Mouse (Mus musculus) liver, embryonic 14.5 days (tissue): ENCODE measurements at regions not wholly inside any gene's neighbourhood (a gene's known extent, or its start where the extent isn't known, plus 50 kb on each side); places are given as distances from the start of the nearest gene placed in this dataset.
"Not testable (repeated sequence)": the region's sequence is repeated elsewhere in the genome, so short reads cannot be mapped to it uniquely, and the experiment has no call there.

Experiments
- ATAC-seq: fragments of 200-750 bp; cut with Nextera tagmentation; 2 replicates; pipeline ENCODE4 v1.8.0; 2017; ENCODE audit warnings: moderate number of reproducible peaks, mild to moderate bottlenecking, moderate library complexity; ENCODE audit not compliant: insufficient read depth
- DNase-seq, 3 experiments: peaks; one replicate each; pipeline ENCODE4 v3.0.0-alpha.2; 2012 to 2013; ENCODE audit warnings: low read depth in 3 of 3, low spot score in 3 of 3
- H3K27ac ChIP-seq: fragments of 300-500 bp; sonication (generic); 2 replicates; pipeline ENCODE4 v1.5.1; 2014; ENCODE audit warnings: moderate library complexity, mild to moderate bottlenecking, control low read depth, inconsistent platforms
- H3K27me3 ChIP-seq: fragments of 300-500 bp; sonication (generic); 2 replicates; pipeline ENCODE4 v1.6.1; 2014; ENCODE audit warnings: mild to moderate bottlenecking, low read length, moderate library complexity; ENCODE audit not compliant: control insufficient read depth, insufficient read depth
- H3K36me3 ChIP-seq: fragments of 300-500 bp; sonication (generic); replicated peaks from 2 replicates; pipeline ENCODE4 v1.6.1; 2014; ENCODE audit warnings: low read depth; ENCODE audit not compliant: control insufficient read depth, insufficient read depth
- H3K4me1 ChIP-seq, 2 experiments: fragments of 200-500 bp in 1 of 2; fragments of 300-500 bp in 1 of 2; sonication (generic) in 1 of 2; replicated peaks; 2 replicates each; pipeline ENCODE4 v1.6.1; 2012 to 2014; ENCODE audit warnings: antibody characterized with exemption in 1 of 2, inconsistent platforms in 1 of 2, low read length in 1 of 2; ENCODE audit not compliant: control insufficient read depth in 2 of 2, insufficient read depth in 2 of 2
- H3K4me2 ChIP-seq: fragments of 300-500 bp; sonication (generic); 2 replicates; pipeline ENCODE4 v1.6.1; 2014; ENCODE audit warnings: low read depth, mild to moderate bottlenecking, control low read depth, moderate library complexity
- H3K4me3 ChIP-seq, 2 experiments: fragments of 200-500 bp in 1 of 2; fragments of 300-500 bp in 1 of 2; sonication (generic) in 1 of 2; 2 replicates each; pipeline ENCODE4 v1.5.1; 2012 to 2014; ENCODE audit warnings: low read depth in 2 of 2, low read length in 2 of 2, mild to moderate bottlenecking in 2 of 2, control low read depth in 1 of 2, inconsistent platforms in 1 of 2, moderate library complexity in 1 of 2; ENCODE audit not compliant: insufficient read depth in 1 of 2
- H3K9ac ChIP-seq: fragments of 300-500 bp; sonication (generic); replicated peaks from 2 replicates; pipeline ENCODE4 v1.6.1; 2014; ENCODE audit warnings: mild to moderate bottlenecking, control low read depth, moderate library complexity
- H3K9me3 ChIP-seq: fragments of 300-500 bp; sonication (generic); 2 replicates; pipeline ENCODE4 v1.6.1; 2016; ENCODE audit warnings: low read length, mixed read lengths; ENCODE audit not compliant: control insufficient read depth
- CTCF ChIP-seq: IDR thresholded peaks from 2 replicates; pipeline ENCODE4 v1.5.1; 2016; ENCODE audit warnings: antibody characterized with exemption, low read depth, control low read depth
- EP300 ChIP-seq: IDR thresholded peaks from 2 replicates; pipeline ENCODE4 v1.6.1; 2016; ENCODE audit warnings: antibody characterized with exemption, low read depth
- WGBS: fragments of 180-500 bp; shearing (Covaris S2); extraction: QIAGEN DNeasy Blood & Tissue Kit; methylation state at CpG from one replicate; pipeline ENCODE4 v1.1.7; 2014; ENCODE audit not compliant: insufficient replicate concordance; 5-methylcytosine and 5-hydroxymethylcytosine counted together

DNA sequence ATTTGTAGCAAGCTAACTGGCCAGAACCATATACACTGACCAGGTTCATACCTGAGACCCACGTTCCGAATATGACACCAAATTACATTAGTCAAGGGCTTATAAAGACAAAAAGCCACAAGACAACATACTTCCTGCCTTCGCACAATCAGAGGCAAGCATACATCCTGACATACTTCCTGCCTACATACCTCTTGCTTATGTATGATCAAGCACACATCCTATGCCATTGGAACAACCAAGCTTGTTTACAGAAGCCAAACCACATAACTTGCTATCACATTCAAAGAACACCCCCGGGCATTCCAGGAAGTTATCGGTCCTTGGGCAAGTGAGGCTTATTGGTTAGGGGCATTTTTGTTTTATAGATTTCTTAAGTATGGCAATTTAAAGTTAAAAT is 62.9 kb upstream of the AU015836 start:
- TF ChIP-seq EP300 (no peak), CTCF (no peak)
- no peak for DNase-seq
- peak; percentile 58; the same call in 1 of the 2 replicates for ATAC-seq

DNA sequence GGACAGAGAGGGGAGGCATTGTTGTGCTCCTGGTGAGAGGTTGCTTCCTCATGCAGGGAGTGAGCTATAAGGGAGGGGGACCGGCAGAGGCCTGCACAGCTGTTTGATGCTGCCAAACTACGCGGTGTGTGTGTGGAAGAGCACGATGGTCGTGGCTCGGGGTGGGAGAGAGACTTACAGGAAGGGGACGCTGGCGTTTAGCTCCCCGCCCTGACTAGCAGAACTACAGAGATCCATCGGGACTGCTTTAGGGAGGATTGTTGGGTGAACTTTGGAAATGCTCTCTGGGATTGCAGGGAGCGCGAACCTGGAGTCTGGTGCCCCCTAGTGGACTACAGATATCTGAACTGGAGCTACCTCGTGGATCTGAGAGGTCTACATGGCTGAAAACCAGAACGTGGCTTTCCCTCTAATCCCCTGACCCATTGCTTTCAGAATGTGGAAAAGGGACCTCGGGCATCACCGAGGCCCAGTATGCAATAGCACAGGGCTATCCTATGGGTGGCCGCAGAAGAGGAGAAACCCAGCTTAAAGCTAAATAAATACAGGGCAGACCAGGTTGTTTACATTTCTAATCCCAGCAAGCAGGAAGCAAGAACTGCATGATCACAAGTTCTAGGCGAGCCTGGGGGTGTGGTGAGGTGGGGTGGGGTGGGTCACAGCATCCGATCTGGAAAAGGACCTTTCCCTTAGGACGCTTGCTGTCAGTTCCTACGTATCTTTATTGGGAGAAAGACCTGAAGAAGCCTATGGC is 57.2 kb upstream of the AU015836 start:
- Histone ChIP-seq H3K27ac (no peak overlapping the region), H3K4me1 (no peaks in the 10 kb centered on the region), H3K9ac (no peak overlapping the region), H3K36me3 (no peaks in the 10 kb centered on the region), H3K27me3 (no peaks in the 10 kb centered on the region; the same call in 1 of the 2 replicates), H3K9me3 (no peaks in the 10 kb centered on the region), H3K4me3 (peak overlapping the region in 1 of 2 experiments; percentile 35; a peak in 2 of 4 replicates), H3K4me2 (peak overlapping the region; percentile 48)
- DNase-seq (peak in 1 of 3 experiments; percentile 33), ATAC-seq (peak; percentile 63)
- TF ChIP-seq CTCF (peak; percentile 85), EP300 (no peak)
- WGBS, result 18% methylated on average over 21 of the region's 21 CpGs

More for the DNA sequence above, 62.9 kb upstream of the AU015836 start:
- Histone ChIP-seq H3K27ac (no peak overlapping the region), H3K4me2 (no peak overlapping the region), H3K27me3 (no peaks in the 10 kb centered on the region), H3K4me3 (no peak overlapping the region), H3K36me3 (no peaks in the 10 kb centered on the region), H3K4me1 (peaks cover 4 to 10% of the 10 kb centered on the region in 2 experiments; a peak in 3 of 4 replicates), H3K9me3 (no peaks in the 10 kb centered on the region), H3K9ac (no peak overlapping the region)
- WGBS, result 29% methylated on average over 5 of the region's 5 CpGs

DNA sequence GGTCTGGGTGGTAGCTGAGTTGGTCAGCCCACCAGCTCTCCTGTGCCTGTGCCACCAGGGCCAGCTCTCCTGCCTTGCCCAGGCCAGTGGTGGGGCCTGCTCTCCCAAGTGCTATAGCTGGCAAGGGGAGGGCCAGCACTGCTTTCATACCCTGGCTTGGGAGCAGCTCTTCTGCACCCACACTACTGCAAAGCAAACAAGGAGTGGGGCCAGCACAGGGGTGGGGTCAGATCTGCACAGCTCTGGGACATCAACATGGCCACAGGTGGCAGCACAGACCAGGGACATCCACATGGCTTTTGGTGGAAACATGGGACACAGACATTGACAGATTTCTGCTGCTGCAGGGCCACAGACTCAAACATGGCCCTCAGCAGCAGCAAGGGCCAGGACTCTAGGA is 52.9 kb upstream of the AU015836 start:
- DNase-seq (no peak), ATAC-seq (no peak)
- H3K4me2 ChIP-seq, result no peak overlapping the region
- no peaks in the 10 kb centered on the region; the same call in 1 of the 2 replicates for H3K27me3 ChIP-seq
- no peaks in the 10 kb centered on the region for H3K36me3 ChIP-seq
- no peaks in the 10 kb centered on the region for H3K4me1 ChIP-seq
- no peaks in the 10 kb centered on the region for H3K9me3 ChIP-seq
- no peak overlapping the region for H3K27ac ChIP-seq
- no peak overlapping the region for H3K4me3 ChIP-seq
- no peak overlapping the region for H3K9ac ChIP-seq
- no peak for TF ChIP-seq EP300
- TF ChIP-seq CTCF, result peak; percentile 44; the same call in 1 of the 2 replicates

DNA sequence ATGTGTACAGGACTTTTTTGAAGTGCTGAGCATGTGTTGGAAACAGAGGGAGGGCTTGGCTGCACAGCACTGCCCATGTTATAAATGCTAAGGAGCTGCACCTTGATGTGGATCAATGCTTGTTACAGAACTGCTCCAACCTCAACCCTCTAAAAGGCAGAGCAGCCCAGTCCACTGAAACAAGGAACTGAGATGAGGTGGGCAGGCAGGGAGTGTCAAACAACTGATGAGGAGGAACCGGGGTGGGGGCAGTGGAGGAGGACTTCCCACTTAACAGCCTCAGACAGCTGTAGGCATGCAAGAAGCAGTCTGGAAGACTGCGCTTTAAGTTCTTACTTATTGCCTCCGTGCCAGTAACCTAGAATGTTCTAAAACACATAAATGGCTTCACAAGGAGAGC is 51.1 kb upstream of the AU015836 start:
- not testable (repeated sequence) for H3K27ac ChIP-seq, DNase-seq, ATAC-seq, H3K4me1 ChIP-seq, H3K4me2 ChIP-seq, H3K9me3 ChIP-seq, H3K9ac ChIP-seq, H3K4me3 ChIP-seq, H3K36me3 ChIP-seq, H3K27me3 ChIP-seq
- WGBS, result 59% methylated on average over 3 of the region's 3 CpGs
